Mouse (Mus musculus): ENCODE measurements around the gene Mettl6. TPM values are rescaled to one million over a fixed set of nuclear protein-coding genes. Genes with fewer than 3 reads are reported as not detected.
"Not testable (repeated sequence)": the region's sequence is repeated elsewhere in the genome, so short reads cannot be mapped to it uniquely, and the experiment has no call there.

Gene Mettl6
- polyA plus RNA-seq, 1 experiment from 2014 or later = 73.8 TPM

- Histone ChIP-seq H3K9ac (no peak overlapping the region), H3K4me1 (no peaks in the 10 kb centered on the region), H3K4me3 (no peak overlapping the region), H3K9me3 (no peaks in the 10 kb centered on the region), H3K27ac (no peak overlapping the region), H3K36me3 (no peaks in the 10 kb centered on the region), H3K4me2 (no peak overlapping the region), H3K27me3 (no peaks in the 10 kb centered on the region)
- ATAC-seq (ENCODE audit: insufficient number of reproducible peaks, insufficient read depth, low FRiP score, low TSS enrichment, low read depth) = no peak
- WGBS = 55% methylated on average over 4 of the region's 4 CpGs
Measured at GRCm38 (mm10) chr14:31469711-31470110, 25.1 kb downstream of the Mettl6 start.

- no peak for ATAC-seq (ENCODE audit: insufficient number of reproducible peaks, insufficient read depth, low FRiP score, low TSS enrichment, low read depth)
- H3K9ac ChIP-seq = no peak overlapping the region
- H3K4me1 ChIP-seq = 0 out of 2 replicates have a peak, but pooled peaks cover 3% of the 10 kb centered on the region
- H3K4me3 ChIP-seq = no peak overlapping the region
- no peak overlapping the region for H3K4me2 ChIP-seq
- H3K36me3 ChIP-seq = no peaks in the 10 kb centered on the region
- 47% methylated on average over 8 of the region's 8 CpGs for WGBS
- no peaks in the 10 kb centered on the region for H3K9me3 ChIP-seq
- no peak overlapping the region for H3K27ac ChIP-seq
- H3K27me3 ChIP-seq = no peaks in the 10 kb centered on the region
Measured at GRCm38 (mm10) chr14:31464176-31464575, 30.7 kb downstream of the Mettl6 start.

GRCm38 (mm10) chr14:31462886-31463285 lies 32.0 kb downstream of the Mettl6 start:
- no peaks in the 10 kb centered on the region for H3K9me3 ChIP-seq
- peak overlapping the region; percentile 63 for H3K27ac ChIP-seq
- 0 out of 2 replicates have a peak, but pooled peaks cover 3% of the 10 kb centered on the region for H3K4me1 ChIP-seq
- ATAC-seq (ENCODE audit: insufficient number of reproducible peaks, insufficient read depth, low FRiP score, low TSS enrichment, low read depth) = no peak
- no peaks in the 10 kb centered on the region for H3K36me3 ChIP-seq
- 71% methylated on average over 6 of the region's 6 CpGs for WGBS
- no peak overlapping the region for H3K4me2 ChIP-seq
- no peak overlapping the region for H3K4me3 ChIP-seq
- no peak overlapping the region for H3K9ac ChIP-seq
- no peaks in the 10 kb centered on the region for H3K27me3 ChIP-seq

- not testable (repeated sequence) for H3K4me2 ChIP-seq; H3K9me3 ChIP-seq; H3K9ac ChIP-seq; ATAC-seq (ENCODE audit: insufficient number of reproducible peaks, insufficient read depth, low FRiP score, low TSS enrichment, low read depth); H3K36me3 ChIP-seq; H3K27me3 ChIP-seq; H3K4me3 ChIP-seq; H3K4me1 ChIP-seq; H3K27ac ChIP-seq
- WGBS = 70% methylated on average over 5 of the region's 5 CpGs
Measured at GRCm38 (mm10) chr14:31462226-31462625, 32.6 kb downstream of the Mettl6 start.

- no peak for ATAC-seq (ENCODE audit: insufficient number of reproducible peaks, insufficient read depth, low FRiP score, low TSS enrichment, low read depth)
- WGBS = 81% methylated on average over 12 of the region's 12 CpGs
- no peak overlapping the region for H3K4me2 ChIP-seq
- H3K36me3 ChIP-seq = no peaks in the 10 kb centered on the region
- no peaks in the 10 kb centered on the region for H3K27me3 ChIP-seq
- H3K9me3 ChIP-seq = no peaks in the 10 kb centered on the region
- no peak overlapping the region for H3K4me3 ChIP-seq
- H3K4me1 ChIP-seq = 0 out of 2 replicates have a peak, but pooled peaks cover 3% of the 10 kb centered on the region
- no peak overlapping the region for H3K9ac ChIP-seq
- H3K27ac ChIP-seq = no peak overlapping the region
Measured at GRCm38 (mm10) chr14:31458006-31458405, 36.8 kb downstream of the Mettl6 start.

GRCm38 (mm10) chr14:31456064-31456721 lies 38.6 kb downstream of the Mettl6 start:
- ATAC-seq (ENCODE audit: insufficient number of reproducible peaks, insufficient read depth, low FRiP score, low TSS enrichment, low read depth) = no peak
- H3K36me3 ChIP-seq = no peaks in the 10 kb centered on the region
- no peaks in the 10 kb centered on the region for H3K4me1 ChIP-seq

GRCm38 (mm10) chr14:31454849-31455566 lies 39.8 kb downstream of the Mettl6 start:
- H3K4me2 ChIP-seq = no peak overlapping the region
- H3K36me3 ChIP-seq = no peaks in the 10 kb centered on the region
- 87% methylated on average over 8 of the region's 8 CpGs for WGBS
- no peaks in the 10 kb centered on the region for H3K27me3 ChIP-seq
- H3K9me3 ChIP-seq = no peaks in the 10 kb centered on the region
- H3K4me3 ChIP-seq = no peak overlapping the region
- H3K27ac ChIP-seq = no peak overlapping the region
- no peak overlapping the region for H3K9ac ChIP-seq
- no peak for ATAC-seq (ENCODE audit: insufficient number of reproducible peaks, insufficient read depth, low FRiP score, low TSS enrichment, low read depth)
- no peaks in the 10 kb centered on the region for H3K4me1 ChIP-seq

More at GRCm38 (mm10) chr14:31456064-31456721, 38.6 kb downstream of the Mettl6 start:
- no peaks in the 10 kb centered on the region for H3K27me3 ChIP-seq
- no peak overlapping the region for H3K4me2 ChIP-seq
- H3K9me3 ChIP-seq = no peaks in the 10 kb centered on the region
- no peak overlapping the region for H3K4me3 ChIP-seq
- H3K27ac ChIP-seq = no peak overlapping the region
- no peak overlapping the region for H3K9ac ChIP-seq
- 83% methylated on average over 6 of the region's 6 CpGs for WGBS

- H3K9ac ChIP-seq; H3K4me2 ChIP-seq; ATAC-seq (ENCODE audit: insufficient number of reproducible peaks, insufficient read depth, low FRiP score, low TSS enrichment, low read depth); H3K9me3 ChIP-seq; H3K4me3 ChIP-seq; H3K27me3 ChIP-seq; H3K36me3 ChIP-seq; H3K27ac ChIP-seq; H3K4me1 ChIP-seq: not testable (repeated sequence)
- 83% methylated on average over 12 of the region's 12 CpGs for WGBS
Measured at GRCm38 (mm10) chr14:31453946-31454345, 40.9 kb downstream of the Mettl6 start.

GRCm38 (mm10) chr14:31448994-31449393 lies 45.8 kb downstream of the Mettl6 start:
- no peak for ATAC-seq (ENCODE audit: insufficient number of reproducible peaks, insufficient read depth, low FRiP score, low TSS enrichment, low read depth)
- H3K9me3 ChIP-seq = no peaks in the 10 kb centered on the region
- H3K9ac ChIP-seq = no peak overlapping the region
- 42% methylated on average over 5 of the region's 5 CpGs for WGBS
- H3K4me2 ChIP-seq = no peak overlapping the region
- H3K36me3 ChIP-seq = no peaks in the 10 kb centered on the region
- peaks cover 4% of the 10 kb centered on the region; the same call in 1 of the 2 replicates for H3K4me1 ChIP-seq
- no peak overlapping the region for H3K27ac ChIP-seq
- H3K4me3 ChIP-seq = no peak overlapping the region
- H3K27me3 ChIP-seq = no peaks in the 10 kb centered on the region

GRCm38 (mm10) chr14:31443616-31444015 lies 51.2 kb downstream of the Mettl6 start:
- H3K27ac ChIP-seq = no peak overlapping the region
- H3K4me3 ChIP-seq = no peak overlapping the region
- no peak overlapping the region for H3K4me2 ChIP-seq
- no peaks in the 10 kb centered on the region for H3K27me3 ChIP-seq
- H3K4me1 ChIP-seq = no peaks in the 10 kb centered on the region
- no peak overlapping the region for H3K9ac ChIP-seq
- no peaks in the 10 kb centered on the region for H3K9me3 ChIP-seq
- WGBS = 56% methylated on average over 6 of the region's 6 CpGs
- H3K36me3 ChIP-seq = no peaks in the 10 kb centered on the region
- ATAC-seq (ENCODE audit: insufficient number of reproducible peaks, insufficient read depth, low FRiP score, low TSS enrichment, low read depth) = no peak

- H3K4me1 ChIP-seq = peaks cover 4% of the 10 kb centered on the region; the same call in 1 of the 2 replicates
- H3K9me3 ChIP-seq = no peaks in the 10 kb centered on the region
- no peak for ATAC-seq (ENCODE audit: insufficient number of reproducible peaks, insufficient read depth, low FRiP score, low TSS enrichment, low read depth)
- no peak overlapping the region for H3K4me2 ChIP-seq
- H3K36me3 ChIP-seq = no peaks in the 10 kb centered on the region
- no peak overlapping the region for H3K27ac ChIP-seq
- H3K4me3 ChIP-seq = no peak overlapping the region
- no peaks in the 10 kb centered on the region for H3K27me3 ChIP-seq
- WGBS = 83% methylated on average over 6 of the region's 6 CpGs
- no peak overlapping the region for H3K9ac ChIP-seq
Measured at GRCm38 (mm10) chr14:31440725-31441124, 54.1 kb downstream of the Mettl6 start.

- Histone ChIP-seq H3K4me2 (no peak overlapping the region), H3K9me3 (no peaks in the 10 kb centered on the region), H3K27me3 (no peaks in the 10 kb centered on the region), H3K27ac (no peak overlapping the region), H3K9ac (no peak overlapping the region), H3K4me1 (peaks cover 4% of the 10 kb centered on the region; the same call in 1 of the 2 replicates), H3K36me3 (no peaks in the 10 kb centered on the region), H3K4me3 (no peak overlapping the region)
- WGBS = 31% methylated on average over 3 of the region's 3 CpGs
- no peak for ATAC-seq (ENCODE audit: insufficient number of reproducible peaks, insufficient read depth, low FRiP score, low TSS enrichment, low read depth)
Measured at GRCm38 (mm10) chr14:31440230-31440629, 54.6 kb downstream of the Mettl6 start.
